Mouse (Mus musculus): ENCODE results near the gene Ap1m2.
"Not testable (repeated sequence)": the region's sequence is repeated elsewhere in the genome, so short reads cannot be mapped to it uniquely, and the experiment has no call there.

The Ap1m2 gene

DNA sequence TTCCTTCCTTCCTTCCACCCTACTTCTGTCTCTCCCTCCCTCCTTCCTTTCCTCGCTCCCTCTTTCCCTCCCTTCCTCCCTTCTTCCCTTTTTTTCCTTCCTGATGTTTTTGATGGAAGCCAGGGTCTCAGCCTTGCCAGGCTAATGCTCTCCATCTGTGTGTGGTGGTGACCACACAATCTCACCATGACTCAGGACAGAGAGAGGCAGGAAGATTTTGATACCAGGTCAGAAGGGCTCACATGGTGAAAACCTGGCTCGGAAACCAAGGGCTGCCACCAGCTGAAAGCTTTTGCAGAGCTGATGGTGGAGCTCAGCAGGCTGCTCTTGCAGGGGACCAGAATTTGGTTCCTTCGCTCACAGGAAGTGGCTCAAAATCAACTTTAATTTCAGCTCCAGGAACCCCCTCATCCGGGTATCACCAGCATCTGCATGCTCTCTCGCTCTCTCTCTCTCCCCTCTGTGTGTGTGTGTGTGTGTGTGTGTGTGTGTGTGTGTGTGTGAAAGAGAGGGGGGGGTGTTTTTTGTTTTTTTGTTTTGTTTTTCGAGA is 51.6 kb downstream of the Ap1m2 start:
- DNase-seq (ENCODE audit: extremely low spot score), result no peak

DNA sequence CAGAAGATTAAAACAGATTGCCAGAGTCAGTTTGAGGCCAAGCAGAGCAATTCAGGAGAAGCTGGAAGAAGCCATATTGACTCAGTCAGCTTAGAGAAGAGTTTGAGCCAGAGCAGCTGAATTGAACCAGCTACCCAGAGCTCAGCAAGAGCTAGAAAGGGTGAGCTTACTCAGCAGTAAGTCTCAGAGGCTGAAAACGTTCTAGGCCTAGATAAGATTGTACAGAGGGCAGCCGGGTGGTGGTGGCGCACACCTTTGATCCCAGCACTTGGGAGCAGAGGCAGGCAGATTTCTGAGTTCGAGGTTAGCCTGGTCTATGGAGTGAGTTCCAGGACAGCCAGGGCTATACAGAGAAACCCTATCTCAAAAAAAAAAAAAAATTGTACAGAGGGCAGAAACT is 55.8 kb downstream of the Ap1m2 start:
- not testable (repeated sequence) for DNase-seq (ENCODE audit: extremely low spot score)

DNA sequence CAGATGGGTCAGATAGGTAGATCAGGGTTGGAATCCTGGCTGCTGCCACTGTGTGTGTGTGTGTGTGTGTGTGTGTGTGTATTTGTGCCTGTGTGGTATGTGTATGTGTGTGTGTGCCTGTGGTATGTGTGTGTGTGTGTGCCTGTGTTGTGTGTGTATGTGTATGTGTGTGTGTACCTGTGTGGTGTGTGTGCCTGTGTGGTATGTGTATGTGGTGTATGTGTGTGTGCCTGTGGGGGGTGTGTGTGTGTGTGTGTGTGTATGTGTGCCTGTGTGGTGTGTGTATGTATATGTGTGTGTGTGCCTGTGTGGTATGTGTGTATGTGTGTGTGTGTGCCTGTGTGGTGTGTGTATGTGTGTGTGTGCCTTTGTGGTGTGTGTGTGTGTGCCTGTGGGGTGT is 57.4 kb downstream of the Ap1m2 start:
- no peak for DNase-seq (ENCODE audit: extremely low spot score)

DNA sequence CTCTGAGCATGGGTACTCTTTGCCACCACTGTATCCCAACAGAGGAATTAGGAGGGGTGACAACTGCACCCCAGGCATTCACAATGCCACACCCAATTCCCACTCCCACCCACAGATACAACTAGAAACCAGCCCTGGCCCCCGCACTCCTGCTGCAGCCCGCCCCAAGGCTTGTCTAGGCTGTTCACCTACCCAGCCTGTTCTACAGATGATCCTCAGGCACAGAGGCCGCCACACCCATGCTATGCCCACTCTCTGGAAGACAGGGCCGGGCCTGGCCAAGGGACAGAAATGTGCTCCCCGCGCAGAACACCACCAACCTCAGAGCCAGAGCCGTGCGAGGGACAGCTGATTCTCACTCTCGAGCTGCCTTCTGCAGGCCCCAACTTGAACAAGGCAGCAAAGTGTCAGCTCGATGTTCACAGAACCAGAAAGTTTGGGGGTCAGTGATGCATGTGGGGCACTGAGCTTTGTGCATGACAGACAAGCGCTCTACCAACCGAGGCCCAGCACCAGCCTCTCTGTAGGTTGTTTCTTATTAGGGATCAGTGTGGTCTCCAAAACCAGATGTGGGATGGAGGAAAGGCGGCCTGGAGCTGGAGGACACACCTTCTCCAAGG is 60.9 kb downstream of the Ap1m2 start:
- DNase-seq (ENCODE audit: extremely low spot score), result no peak

DNA sequence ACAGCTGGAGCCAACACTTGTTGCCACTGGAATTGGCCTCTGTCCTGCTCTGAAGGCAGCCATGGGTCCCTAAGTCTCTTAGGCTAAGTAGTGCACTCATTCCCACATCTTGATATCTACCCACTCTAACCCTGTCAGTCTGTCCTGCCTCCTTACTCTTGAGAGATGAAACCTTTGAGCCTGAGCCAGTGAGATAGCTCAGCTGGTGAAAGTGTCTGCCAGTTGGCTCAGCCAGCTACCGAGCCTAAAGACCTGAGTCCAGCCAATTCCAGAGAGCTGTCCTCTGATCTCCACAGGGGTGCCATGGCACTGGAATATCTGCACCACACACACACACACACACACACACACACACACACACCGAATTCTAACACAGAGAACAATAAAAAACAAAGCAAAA is 61.6 kb downstream of the Ap1m2 start:
- no peak for DNase-seq (ENCODE audit: extremely low spot score)

DNA sequence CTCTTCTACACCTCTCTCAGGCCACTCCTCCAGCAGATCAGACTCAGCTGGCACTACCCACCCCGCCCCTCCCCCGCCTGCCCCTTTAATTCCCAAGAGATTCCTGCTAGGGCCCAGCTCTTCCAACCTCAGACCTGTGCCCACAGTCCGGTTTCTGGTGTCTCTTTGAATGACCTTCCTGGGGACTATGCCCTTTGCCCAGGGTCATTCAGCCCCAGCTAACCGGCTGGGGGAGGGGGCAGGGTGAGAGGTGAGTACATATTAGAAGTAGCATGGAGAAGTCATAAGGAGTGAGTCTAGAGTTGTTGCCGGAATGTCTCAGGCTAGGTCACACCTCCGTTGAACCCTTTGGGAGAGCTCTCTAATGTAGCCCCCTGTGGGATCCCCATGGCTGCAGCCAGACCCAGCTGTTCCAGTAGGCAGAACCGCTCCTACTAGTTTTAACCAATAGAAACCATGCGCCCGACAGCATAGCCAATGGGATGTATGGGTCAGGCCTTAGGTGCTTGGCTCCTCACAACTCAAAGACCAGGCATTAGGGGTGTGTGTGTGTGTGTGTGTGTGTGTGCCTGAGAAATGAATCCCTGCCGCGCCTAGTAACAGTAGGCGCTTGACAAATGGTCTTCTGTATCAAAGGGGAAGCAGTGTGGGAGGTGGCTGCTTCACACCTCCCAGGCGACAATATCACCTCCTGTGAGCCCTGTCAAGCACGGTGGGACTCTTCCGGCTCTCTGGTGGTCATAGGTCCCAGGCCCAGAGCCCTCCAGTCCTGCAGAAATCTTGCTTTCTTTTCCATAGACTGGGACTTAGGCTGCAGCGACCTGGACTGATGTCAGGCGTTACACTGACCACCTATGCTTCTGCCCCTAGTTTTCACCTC is 62.3 kb downstream of the Ap1m2 start:
- DNase-seq (ENCODE audit: extremely low spot score), result no peak

DNA sequence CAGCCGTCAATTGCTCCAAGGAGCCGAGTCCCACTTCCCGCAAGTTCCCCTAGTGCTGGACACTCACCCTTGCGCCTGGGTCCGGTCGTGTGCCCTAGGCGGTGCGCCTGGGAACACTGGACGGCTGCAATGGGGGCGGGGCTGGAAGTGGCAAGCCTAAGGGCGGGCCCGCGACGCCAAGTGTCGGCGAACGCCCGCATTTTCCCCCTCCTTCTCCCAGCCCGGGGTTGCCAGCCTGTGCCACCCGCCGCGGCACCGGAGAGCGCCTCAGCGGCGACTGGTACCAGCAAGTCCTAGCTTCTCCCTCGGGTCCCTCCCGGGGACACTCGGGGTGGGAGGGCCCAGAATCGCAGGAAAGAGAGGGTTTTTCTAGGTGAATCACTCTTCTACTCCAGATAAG is 63.8 kb downstream of the Ap1m2 start, which contains the start of gene S1pr5:
Gene S1pr5 (minus strand): TSS at position 118 of the 400 bp plus-strand sequence.
- DNase-seq (ENCODE audit: extremely low spot score), result no peak

DNA sequence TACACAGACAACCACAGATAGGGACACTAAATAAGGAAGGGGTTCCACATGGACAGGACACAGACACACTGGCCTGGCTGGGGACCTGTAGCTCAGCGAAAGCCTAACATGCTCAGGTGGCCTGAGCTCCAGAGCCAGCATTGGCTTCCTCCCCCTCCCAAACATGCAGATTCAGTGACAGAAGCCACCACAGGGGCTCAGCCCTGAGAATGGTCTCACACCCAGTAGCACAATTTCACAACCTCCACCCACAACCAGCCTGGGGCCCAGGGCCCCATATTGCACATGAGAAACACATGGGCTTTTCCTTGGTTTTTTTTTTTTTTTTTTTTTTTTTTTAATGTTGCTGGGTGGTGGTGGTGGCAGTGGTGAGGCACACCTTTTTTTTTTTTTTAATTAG is 65.8 kb downstream of the Ap1m2 start:
- DNase-seq (ENCODE audit: extremely low spot score), result no peak

DNA sequence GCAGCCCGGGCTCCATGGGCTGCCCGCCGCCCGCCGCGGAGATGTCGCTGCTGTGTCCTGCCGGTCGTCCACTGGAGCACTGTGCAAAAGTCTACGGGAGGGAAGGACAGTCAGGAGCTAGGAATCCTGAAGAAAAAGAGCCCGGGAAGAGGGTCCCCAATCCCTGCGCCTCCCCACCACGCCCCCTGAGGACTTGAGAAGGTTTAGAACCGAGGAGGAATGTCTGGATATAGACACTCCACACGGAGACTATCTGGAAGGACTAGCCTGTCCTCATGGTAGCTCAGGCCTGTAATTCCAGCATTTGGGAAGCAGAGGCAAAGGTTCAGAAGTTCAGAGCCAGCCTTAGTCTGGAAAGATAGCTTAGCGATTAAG is 67.0 kb downstream of the Ap1m2 start:
- no peak for DNase-seq (ENCODE audit: extremely low spot score)

DNA sequence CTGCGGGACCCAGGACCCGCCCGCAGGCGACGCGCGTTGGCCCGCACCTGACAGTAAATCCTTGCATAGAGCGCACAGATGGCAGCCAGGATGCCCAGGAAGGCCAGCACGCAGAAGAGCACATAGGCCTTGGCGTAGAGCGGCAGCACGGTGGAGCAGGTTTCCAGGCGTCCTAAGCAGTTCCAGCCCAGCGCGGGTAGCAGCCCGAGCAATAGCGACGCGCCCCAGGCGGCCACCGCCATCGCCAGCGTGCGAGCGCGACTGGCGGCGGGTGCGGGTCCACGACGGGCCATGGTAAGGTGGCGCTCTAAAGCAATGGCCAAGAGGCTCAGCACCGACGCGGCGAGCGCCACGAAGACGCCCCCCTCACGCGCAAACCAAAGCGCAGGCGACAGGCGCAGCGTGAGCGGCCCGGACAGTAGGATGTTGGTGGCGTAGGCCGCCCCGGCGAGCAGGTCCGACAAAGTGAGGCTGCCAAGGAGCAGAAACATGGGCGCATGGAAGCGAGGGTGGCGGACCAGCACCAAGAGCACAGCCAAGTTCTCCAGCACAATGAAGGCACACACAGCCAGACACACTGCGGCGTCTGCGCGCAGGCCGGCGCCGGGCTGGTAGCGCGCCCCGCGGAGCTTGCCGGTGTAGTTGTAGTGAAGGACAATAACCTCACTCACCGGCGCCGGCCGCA is 67.6 kb downstream of the Ap1m2 start:
- DNase-seq (ENCODE audit: extremely low spot score), result peak; percentile 53
